Mouse (Mus musculus) gastrocnemius, adult 8-10 months (tissue): ENCODE measurements around the gene Rnf216. TPM values are rescaled to one million over a fixed set of nuclear protein-coding genes. Genes with fewer than 3 reads are reported as not detected.

ENCODE experiments used
- DNase-seq, 2 experiments: peaks; one replicate each; pipeline ENCODE4 v3.0.0; 2022; ENCODE audit warnings: low spot score in 2 of 2
- microRNA-seq: library from miRNA; unstranded; fragments of <30 nt; microRNA quantifications from one replicate; pipeline ENCODE4 v1.2.0, GENCODE M21; 2022
- total RNA-seq, 4 experiments: library from RNA; stranded (reverse); gene quantifications; 2 replicates each; pipeline ENCODE4 v1.2.4; 2022

Gene Rnf216
- total RNA-seq, 4 experiments from 2014 or later, result 16.3 to 18.1 (median 17.9) TPM

- peak; percentile 49 to 70 for DNase-seq
Measured at GRCm38 (mm10) chr5:142961881-142962443, 150.8 kb downstream of the Rnf216 start.

DNA sequence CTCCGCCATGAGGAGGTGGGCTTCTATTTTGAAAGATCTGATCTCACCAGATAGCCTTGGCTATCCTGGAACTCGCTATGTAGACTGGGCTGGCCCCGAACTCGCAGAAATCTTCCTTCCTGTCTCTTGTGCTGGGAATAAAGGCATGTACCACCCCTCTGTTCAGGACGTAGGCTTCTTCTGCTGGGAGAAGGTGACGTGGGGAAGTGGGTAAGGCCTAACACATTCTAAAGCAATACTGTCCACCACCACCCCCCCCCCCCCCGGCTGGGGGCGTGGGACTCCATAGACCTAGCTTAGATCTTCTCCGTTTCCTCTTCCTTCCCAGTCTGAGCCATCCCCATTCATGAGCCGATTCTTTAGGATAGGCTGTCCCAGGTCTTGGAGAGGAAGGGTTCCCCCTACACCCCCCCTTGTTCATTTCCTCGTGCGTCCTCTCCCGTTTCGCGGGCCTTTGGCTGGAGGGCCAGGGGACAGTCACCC is 151.4 kb downstream of the Rnf216 start:
- DNase-seq, result no peak

GRCm38 (mm10) chr5:142960775-142961271 is 152.0 kb downstream of the Rnf216 start:
- DNase-seq, result no peak

DNA sequence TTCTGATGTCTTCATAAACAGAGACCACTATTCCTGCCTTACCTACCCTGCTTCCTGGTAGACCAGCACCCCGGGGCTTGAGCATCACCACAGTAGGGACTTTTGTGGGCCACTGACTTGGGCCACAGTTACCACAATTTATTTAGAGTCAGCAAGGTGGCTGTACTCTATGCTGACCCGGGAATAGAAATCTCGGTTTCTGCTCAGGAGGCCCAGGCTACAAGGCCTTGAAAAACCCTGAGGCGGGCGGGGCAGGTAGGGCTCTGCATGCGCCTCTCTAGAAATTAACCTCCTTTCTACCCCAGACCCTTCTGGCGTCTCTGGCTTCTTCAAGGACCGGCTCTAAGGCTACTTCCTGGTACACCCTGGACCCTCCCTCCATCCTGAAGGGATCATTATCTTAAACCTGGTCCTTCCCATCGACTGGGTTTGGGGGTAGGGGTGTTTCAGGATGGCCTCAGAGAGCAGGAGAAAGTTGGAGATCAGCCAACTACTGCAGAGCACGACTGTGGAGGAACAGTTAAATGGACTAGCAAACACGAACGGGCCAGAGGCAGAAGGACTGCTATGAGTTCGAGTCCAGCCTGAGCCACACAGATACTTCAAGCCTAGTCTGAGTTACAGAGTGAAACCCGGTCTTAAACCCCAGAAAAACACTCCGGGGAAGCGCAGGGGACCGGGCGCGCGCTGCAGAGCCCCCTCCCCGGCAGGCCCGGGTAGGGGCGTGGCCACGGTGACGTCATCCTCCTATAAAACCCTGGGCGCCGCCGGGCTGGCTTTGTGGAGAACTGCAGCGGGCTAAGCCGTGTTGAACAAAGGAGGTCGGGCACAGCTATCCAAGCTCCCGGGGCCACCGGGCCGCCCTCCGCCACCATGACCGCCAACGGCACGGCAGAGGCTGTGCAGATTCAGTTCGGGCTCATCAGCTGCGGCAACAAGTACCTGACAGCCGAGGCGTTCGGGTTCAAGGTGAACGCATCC is 152.9 kb downstream of the Rnf216 start, which contains the start of gene Fscn1:
TSS of gene Fscn1 (plus strand) at position 768 of the 981 bp plus-strand sequence.
- DNase-seq, result peak; percentile 46 to 61

GRCm38 (mm10) chr5:142959156-142959555 is 153.6 kb downstream of the Rnf216 start:
- DNase-seq, result no peak

- no peak for DNase-seq
Measured at GRCm38 (mm10) chr5:142958464-142958863, 154.3 kb downstream of the Rnf216 start.

DNA sequence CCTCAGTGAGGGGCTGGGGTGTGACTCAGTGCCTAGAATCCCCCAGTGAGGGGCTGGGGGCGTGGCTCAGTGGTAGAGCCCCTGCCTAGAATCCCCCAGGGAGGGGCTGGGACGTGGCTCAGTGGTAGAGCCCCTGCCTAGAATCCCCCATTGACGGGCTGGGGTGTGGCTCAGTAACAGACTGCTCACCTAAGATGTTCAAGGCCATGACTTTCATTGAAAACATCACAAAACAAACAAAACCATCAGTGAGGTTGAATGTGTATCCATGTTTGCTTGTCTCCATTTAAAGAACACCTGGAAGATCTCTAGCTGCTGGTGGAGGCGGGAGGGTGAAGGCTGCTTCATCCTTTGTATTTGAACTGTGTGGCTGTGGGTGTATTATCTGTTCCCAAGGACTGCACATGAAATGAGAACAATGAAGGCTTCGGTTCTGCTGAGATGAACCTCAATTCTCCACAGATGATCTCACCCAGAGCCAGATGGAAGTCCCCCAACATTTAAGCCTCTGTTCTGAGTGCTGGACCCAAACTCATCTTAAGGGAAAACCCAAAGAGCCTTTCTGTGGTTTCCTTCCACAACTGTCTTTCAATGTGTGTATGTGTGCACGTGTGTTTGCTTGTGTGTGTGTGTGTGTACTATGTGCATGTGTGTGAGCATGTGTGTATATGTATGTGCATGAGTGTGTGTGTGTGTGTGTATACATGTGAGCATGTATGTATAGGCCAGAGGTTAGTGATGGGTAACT is 155.7 kb downstream of the Rnf216 start:
- DNase-seq, result no peak

DNA sequence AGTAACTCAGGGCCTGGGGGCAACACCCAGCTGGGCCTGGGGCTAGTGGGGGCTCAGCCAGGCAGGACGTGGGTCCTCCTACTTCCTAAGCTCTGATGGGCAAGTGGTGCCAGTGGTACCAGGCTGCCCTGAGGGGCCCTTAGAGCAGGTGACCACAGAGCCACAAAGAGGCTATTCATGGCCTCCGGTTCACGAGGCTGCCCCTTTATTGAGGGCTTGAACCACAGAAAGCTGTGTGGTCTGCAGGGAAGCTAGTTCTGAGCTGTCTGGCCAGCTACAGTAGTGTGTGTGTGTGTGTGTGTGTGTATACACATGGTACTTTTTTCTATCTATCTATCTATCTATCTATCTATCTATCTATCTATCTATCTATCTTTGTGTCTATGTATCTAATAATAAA is 159.2 kb downstream of the Rnf216 start:
- DNase-seq, result no peak

DNA sequence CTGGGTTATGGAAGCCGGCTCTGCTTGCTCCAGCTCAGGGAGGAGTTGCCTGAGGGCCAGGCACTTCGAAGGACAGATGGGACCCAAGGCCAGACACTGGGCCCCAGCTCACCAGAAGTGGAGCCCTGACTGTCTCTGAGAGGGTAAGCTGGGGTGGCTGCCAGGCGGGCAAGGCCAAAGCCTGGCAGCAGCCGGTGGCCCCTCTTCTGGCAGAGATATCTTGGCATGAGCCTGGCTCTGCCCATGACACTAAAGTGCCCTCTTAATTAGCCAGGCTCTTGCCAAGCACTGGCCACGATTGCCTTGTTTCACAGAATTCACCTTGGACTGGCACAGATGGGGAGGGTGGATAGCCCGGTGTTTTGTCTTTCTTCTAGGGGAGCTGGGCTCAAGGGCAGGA is 162.4 kb downstream of the Rnf216 start:
- DNase-seq, result no peak

GRCm38 (mm10) chr5:142949580-142949979 is 163.2 kb downstream of the Rnf216 start:
- DNase-seq, result no peak

- no peak for DNase-seq
Measured at GRCm38 (mm10) chr5:142947460-142947859, 165.3 kb downstream of the Rnf216 start.

DNA sequence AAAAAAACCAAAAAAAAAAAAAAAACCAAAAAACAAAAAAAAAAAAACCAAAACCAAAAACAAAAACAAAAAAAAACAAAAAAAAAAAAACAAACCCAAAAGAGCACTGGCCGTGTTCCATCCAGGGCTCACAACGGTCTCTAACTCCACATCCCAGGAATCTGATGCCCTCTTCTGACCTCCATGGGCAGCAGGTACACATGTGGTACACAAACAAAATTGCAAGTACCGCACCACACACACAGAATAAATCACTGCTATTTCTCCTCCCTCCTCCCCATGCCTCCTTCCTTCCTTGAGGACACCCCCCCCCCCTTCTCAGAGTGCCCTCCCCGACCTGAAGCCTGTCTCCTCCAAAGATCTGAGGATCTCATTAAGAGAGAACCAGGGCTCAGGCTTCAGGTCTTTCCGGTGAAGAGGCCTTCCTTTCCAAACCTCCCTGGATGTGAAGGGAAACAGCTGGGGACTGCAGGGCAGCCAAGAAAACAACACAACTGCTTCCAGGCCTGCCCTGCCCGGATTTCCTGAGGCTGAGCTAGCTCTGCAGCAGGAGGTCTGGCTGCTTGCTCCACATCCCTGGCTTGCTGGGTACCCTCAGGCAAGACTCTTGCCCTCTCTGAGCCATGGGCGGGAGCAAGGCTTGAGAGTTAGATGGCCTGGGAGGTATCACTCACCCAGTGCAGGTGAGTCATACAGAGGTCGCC is 167.7 kb downstream of the Rnf216 start:
- DNase-seq, result no peak

Small RNA genes lying within 50 kb of the gene (microRNA-seq; reads per million reads assigned to microRNA genes)
- gene Gm44405, result not detected

Other genes with a start within 250 kb of the Rnf216 start
- gene Fbxl18, start 217.6 kb downstream of the Rnf216 start, total RNA-seq, result 1 to 10 TPM; 4.4 to 6.8 (median 5.3) TPM
- gene Actb, start 206.2 kb downstream of the Rnf216 start, total RNA-seq, result 100 to 1,000 TPM; 301 to 406 (median 351) TPM
- gene Fscn1, start 152.7 kb downstream of the Rnf216 start, total RNA-seq, result 1 to 10 TPM; 3.0 to 7.9 (median 5.0) TPM
- under 1 TPM in 1 of 4 experiments, not detected in 3; 0.07 TPM for gene Olfr718-ps1, start 34.6 kb upstream of the Rnf216 start, total RNA-seq
- gene Rbak, start 67.8 kb upstream of the Rnf216 start, total RNA-seq, result 1 to 10 TPM; 2.9 to 3.7 (median 3.4) TPM
- not detected for gene Spdye4b, start 68.0 kb upstream of the Rnf216 start, total RNA-seq
- gene Spdye4a, start 113.9 kb upstream of the Rnf216 start, total RNA-seq, result not detected
- 1 to 10 TPM; 5.9 to 7.8 (median 7.2) TPM for gene Zfp12, start 122.2 kb upstream of the Rnf216 start, total RNA-seq
- 1 to 10 TPM; 3.5 to 4.8 (median 4.4) TPM for gene Zfp316, start 157.0 kb upstream of the Rnf216 start, total RNA-seq
- gene Zfp853, start 180.6 kb upstream of the Rnf216 start, total RNA-seq, result not detected
- gene E130309D02Rik, start 202.4 kb upstream of the Rnf216 start, total RNA-seq, result 10 to 100 TPM; 10.2 to 12.2 (median 11.2) TPM
- gene Zdhhc4, start 216.3 kb upstream of the Rnf216 start, total RNA-seq, result 10 to 100 TPM; 33.7 to 45.5 (median 37.9) TPM
- not detected for gene Grid2ip, start 244.3 kb upstream of the Rnf216 start, total RNA-seq